Mouse (Mus musculus) gastrocnemius, adult 8-10 months (tissue): ENCODE measurements around the gene Zfp568. TPM values are rescaled to one million over a fixed set of nuclear protein-coding genes. Genes with fewer than 3 reads are reported as not detected.
"Not testable (repeated sequence)": the region's sequence is repeated elsewhere in the genome, so short reads cannot be mapped to it uniquely, and the experiment has no call there.

Experiments
- DNase-seq, 2 experiments: peaks; one replicate each; pipeline ENCODE4 v3.0.0; 2022; ENCODE audit warnings: low spot score in 2 of 2
- total RNA-seq, 4 experiments: library from RNA; stranded (reverse); gene quantifications; 2 replicates each; pipeline ENCODE4 v1.2.4; 2022

Zfp568 gene
- total RNA-seq, result 10 to 100 TPM; 10.9 to 22.2 (median 12.3) TPM

GRCm38 (mm10) chr7:29983690-29984380, at the start of gene Zfp568:
Gene Zfp568 (plus strand): TSS chr7:29983955.
- peak; percentile 88 to 90 for DNase-seq

- DNase-seq, result no peak
Measured at GRCm38 (mm10) chr7:29938856-29939255, 44.9 kb upstream of the Zfp568 start.

- DNase-seq, result no peak
Measured at GRCm38 (mm10) chr7:29941027-29941426, 42.7 kb upstream of the Zfp568 start.

DNA sequence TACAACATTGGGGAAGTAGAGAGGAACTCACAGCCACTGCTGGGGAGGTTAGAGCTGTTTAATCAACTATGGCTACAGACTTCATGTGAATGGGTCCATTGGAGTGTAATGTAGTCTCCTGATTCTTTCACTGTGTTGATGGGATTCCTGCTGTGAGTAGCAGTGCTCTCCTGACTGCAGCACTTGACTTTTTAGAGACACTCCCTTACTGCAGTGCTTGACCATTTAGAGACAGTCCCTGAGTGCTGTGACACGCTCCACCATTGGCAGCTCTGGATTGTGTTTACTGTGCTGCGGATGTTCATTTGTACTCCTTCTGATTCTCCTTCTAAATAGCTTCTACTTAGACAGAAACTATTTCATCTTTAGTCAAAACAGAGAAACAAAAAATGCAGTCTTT, 41.0 kb upstream of the Zfp568 start:
- no peak for DNase-seq

DNA sequence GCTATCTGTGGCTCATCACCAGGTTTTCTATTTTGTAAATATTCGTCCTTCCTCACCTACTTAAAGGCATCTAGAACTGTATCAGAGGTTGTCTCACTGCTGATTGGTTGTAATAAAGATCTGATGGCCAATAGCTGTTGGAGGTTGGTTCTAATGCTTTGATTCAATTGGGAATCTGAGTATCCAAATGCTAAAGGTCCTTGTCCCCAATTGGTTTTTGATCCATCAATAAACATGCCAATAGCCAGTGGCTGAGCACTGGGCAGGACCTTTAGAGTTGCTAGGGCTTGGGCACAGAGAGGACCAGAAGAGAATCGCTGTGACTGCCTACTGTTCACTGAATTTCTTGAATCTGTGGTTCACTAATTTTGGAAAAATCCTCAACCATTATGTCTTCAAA, 40.0 kb upstream of the Zfp568 start:
- DNase-seq, result no peak

- DNase-seq, result no peak
Measured at GRCm38 (mm10) chr7:29944201-29944600, 39.6 kb upstream of the Zfp568 start.

GRCm38 (mm10) chr7:29953086-29953485, 30.7 kb upstream of the Zfp568 start:
- DNase-seq, result no peak

DNA sequence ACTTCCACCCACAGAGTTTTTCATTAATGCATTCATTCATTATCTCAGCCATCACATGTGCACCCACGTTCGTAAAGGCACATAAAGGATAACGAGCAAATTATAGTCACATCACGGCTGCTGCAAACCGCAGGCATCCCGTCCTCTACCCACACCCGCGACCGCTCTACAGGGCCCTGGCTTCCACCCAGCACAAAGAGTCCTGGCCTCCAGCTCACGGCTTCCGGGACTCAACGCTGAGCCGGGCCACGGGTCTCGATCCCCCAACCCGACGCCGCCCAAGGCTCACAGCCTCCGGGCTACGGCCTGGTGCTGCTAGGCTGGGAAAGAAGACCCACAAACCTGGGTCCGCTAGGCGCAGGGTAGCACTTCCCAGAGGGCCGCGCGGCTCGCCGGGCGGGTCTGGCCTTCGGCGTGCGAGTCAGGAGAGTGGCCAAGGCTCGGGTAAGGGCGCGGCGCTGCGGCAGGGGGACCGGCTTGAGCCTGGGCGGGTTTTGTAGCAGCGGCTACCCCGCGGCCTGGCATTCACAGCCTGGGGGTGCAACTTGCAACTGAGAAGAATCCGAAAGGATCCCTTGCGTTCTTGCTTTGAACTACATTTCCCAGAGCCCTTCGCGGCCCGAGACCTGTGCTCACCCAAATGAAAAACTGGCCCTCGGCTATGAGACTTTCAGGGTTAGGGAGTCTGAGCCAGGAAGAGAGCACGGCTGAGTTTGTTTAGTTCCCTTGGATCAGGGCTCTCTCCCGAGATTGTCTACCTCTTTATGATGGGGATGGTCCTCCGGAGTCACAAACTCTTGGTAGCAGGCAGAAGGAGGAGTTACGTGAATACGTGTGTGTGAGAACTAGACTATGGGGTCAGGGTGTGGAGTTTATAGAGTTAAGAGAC, 30.0 kb upstream of the Zfp568 start, which contains the start of gene Zfp74:
Zfp74 (minus strand) TSS at position 577 of the 889 bp plus-strand sequence.
- DNase-seq, result peak; percentile 33 to 54

DNA sequence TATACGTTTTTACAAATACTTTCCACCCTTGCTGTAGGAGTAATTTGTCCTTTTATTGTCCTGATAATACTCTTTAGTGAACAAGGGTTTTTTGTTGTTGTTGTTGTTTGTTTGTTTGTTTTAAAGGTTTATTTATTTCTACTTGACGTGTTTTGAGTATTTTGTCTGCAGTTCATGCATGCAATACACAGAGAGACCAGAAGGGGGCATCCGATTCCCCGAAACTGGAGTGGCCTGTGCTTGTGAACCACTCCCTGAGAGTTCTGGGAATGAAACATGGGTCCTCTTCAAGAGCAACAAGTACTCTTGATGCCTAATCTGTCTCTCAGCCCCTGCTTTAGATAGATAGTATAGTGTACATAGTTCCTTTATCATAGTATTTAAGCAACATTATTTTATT, 29.0 kb upstream of the Zfp568 start:
- DNase-seq, result no peak

GRCm38 (mm10) chr7:29956257-29956656, 27.5 kb upstream of the Zfp568 start:
- no peak for DNase-seq

GRCm38 (mm10) chr7:29958125-29958724, 25.5 kb upstream of the Zfp568 start:
- DNase-seq, result no peak

DNA sequence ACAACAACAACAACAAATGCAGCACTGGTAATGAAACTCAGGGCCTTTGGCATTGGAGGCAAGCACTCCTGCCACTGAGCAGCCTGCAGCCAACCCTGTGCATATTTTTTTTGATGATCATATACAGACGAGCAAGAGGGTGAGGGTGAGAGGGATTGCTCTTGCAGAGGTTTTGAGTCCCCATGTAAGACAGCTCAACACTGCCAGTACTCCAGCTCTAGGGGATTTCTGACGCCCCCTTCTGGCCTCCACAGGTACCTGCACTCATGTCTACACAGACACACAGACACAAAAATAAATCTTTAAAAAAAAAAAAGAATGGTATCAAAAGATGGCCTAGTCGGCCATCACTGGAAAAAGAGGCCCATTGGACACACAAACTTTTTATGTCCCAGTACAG, 24.8 kb upstream of the Zfp568 start:
- no peak for DNase-seq

GRCm38 (mm10) chr7:29965115-29965810, 18.5 kb upstream of the Zfp568 start:
- DNase-seq, result not testable (repeated sequence)

DNA sequence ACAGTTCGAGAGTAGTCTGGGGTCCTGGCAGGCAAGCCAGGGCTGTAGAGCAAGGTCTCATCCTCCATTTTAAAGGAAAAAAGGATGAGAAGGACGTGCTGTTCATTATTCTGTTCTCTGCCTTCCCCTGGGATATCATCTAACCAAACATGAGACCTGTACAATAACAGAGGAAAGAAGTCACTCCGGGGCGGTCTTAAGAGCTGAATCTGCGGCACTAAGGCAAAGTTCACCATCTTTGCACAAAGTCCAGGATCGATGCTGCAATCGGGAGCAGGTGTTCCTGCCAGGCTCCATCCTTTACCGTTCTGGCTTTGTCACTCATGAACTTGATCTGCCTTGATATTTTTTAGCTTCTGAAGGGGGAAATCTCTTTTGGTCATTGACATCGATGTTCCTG, 13.1 kb upstream of the Zfp568 start:
- no peak for DNase-seq

DNA sequence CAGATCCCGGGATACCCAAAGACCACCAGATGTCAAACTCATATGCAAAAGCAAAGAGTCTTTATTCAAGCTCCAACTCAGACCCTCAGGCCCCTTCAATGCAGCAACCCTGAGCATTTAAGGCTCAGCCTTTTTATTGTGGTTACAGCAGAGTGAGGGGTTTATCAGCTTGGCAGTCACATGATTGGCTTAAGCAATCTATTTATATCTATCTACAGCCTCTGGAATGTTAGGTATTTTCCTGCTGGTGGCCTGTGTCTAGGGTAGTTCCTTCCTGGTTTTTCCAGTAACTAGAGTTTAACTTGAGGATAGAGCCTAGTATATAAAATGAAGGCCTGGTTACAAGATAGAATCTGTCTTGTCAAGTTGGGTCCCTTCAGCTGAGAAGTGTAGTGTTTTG, 3.0 kb upstream of the Zfp568 start:
- no peak for DNase-seq

DNA sequence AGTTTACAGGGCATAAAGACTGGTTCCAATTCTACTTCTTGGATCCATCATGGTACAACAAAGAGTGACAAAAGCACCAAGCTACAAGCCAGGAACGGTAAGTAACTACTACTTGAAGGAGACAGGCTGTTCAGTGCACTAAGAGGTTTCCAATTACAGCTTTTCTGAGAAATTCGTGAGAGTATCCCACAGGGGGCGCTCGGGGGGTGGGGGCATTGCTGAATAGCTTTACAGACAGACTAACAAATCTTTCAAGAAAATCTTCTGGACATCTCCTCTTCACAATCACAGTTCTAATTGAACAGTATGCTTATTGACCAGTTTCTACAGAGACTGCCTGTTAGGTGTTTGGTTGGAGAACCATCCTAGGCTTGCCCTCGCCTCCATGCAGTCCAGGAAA, 2.3 kb upstream of the Zfp568 start:
- DNase-seq, result no peak

DNA sequence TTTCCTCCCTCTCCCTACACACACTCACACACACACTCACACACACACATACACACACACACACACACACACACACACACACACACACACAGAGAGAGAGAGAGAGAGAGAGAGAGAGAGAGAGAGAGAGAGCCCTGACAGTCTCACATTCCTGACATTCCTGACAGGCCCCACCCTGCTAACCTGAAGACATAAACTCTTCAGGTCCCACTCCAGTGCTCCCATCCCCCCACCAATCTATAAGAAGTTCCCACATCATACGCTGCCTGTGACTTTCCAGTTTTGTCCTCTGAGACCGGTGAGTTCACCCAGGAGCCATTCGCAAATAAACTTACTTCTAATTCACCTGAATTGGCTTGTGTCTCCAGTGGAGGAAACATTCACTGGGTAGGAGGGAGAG, 1.9 kb upstream of the Zfp568 start:
- no peak for DNase-seq

GRCm38 (mm10) chr7:29982341-29982740, 1.4 kb upstream of the Zfp568 start:
- no peak for DNase-seq

- peak in 1 of 2 experiments; percentile 5 for DNase-seq
Measured at GRCm38 (mm10) chr7:29982931-29983330, 824 bp upstream of the Zfp568 start.

GRCm38 (mm10) chr7:29983340-29983689, 440 bp upstream of the Zfp568 start:
- no peak for DNase-seq

GRCm38 (mm10) chr7:29986101-29986500, 2.3 kb downstream of the Zfp568 start:
- no peak for DNase-seq

DNA sequence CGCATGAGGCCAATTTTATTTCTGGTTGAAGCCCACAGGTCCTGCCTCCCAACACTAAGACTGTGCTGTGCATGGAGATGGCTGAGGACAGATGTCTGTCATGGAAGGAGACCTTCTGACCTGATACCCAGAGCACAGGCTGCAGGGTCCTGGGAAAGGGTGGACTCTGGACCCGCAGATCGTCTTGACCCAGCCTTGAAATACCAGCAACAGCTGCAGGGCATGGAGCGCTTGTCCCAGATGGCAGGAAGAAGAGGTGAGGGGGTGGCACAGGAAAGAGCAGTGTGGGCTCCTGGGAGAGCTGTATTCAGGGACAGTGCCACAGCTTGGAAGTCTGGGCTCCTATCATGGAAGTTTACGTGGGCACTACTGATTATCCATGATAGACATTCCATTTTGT, 3.8 kb downstream of the Zfp568 start:
- DNase-seq, result no peak
